Mouse (Mus musculus) cortical plate, adult 2 months (tissue): ENCODE data around the gene Lamb3. TPM values are rescaled to one million over a fixed set of nuclear protein-coding genes. Genes with fewer than 3 reads are reported as not detected.
"Not testable (repeated sequence)": the region's sequence is repeated elsewhere in the genome, so short reads cannot be mapped to it uniquely, and the experiment has no call there.

Source experiments
- H3K27ac ChIP-seq: fragments of 200-500 bp; 2 replicates; pipeline ENCODE4 v1.5.1; 2012; ENCODE audit warnings: low read length, control low read depth, inconsistent platforms; ENCODE audit not compliant: insufficient read depth
- H3K4me1 ChIP-seq: fragments of 200-500 bp; 2 replicates; pipeline ENCODE4 v1.6.1; 2011; ENCODE audit warnings: low read length; ENCODE audit not compliant: control insufficient read depth, insufficient read depth
- H3K4me3 ChIP-seq: fragments of 200-500 bp; 2 replicates; pipeline ENCODE4 v1.5.1; 2011; ENCODE audit warnings: mild to moderate bottlenecking, low read length, control low read depth; ENCODE audit not compliant: insufficient read depth
- CTCF ChIP-seq: fragments of 200-500 bp; IDR thresholded peaks from 2 replicates; pipeline ENCODE4 v1.5.1; 2011; ENCODE audit warnings: mild to moderate bottlenecking, control low read depth, low read length; ENCODE audit not compliant: insufficient read depth; ENCODE audit errors: extremely low read depth
- POLR2A ChIP-seq: fragments of 200-500 bp; IDR thresholded peaks from 2 replicates; pipeline ENCODE4 v1.6.1; 2011; ENCODE audit warnings: mild to moderate bottlenecking, low read length, control low read depth; ENCODE audit not compliant: insufficient read depth; ENCODE audit errors: extremely low read depth
- polyA plus RNA-seq: library from polyadenylated mRNA; depleted of rRNA; stranded (reverse); fragments of >200 nt; gene quantifications from 2 replicates; pipeline ENCODE4 v1.2.3, GENCODE M21; 2012

Gene Lamb3
- polyA plus RNA-seq, 1 experiment: 0.79 TPM

DNA sequence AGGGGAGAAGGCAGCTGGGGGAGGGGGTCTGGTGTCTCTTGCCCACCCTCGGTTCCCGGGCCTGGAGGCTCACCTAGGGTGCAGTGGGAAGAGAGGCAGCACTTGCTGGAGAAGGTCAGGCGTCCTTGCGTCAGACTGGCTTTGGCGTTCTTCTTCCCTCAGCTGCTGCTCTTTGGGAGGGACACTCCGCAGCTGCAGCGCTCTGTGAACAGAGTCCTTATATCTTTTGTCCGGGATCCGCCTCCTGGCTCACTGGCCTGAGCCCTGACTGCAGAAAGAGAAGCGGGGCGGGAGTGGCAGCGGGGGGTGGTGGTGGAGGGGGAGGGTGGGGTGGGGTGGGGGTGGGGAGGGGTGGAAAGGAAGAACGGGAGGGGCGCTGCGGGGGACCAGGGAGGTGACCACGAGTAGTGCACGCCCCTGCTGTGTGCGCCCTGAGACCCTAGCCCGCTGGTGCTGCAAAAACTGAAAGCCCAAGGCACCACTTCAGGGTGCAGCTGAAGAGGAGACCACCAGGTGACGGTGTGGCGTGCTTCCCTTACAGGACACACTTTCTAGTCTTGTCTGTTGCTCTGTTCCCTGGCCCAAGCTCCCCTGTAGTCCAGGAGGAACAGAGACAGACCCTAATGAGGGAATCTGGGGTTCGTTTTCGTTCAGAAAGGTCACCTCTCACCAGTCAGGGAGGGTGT lies 65.6 kb downstream of the Lamb3 start, which contains the start of gene G0s2:
Gene G0s2 (minus strand): TSS at position 302 of the 686 bp plus-strand sequence.
- TF ChIP-seq POLR2A (peak; percentile 88), CTCF (peak; percentile 41)
- Histone ChIP-seq H3K4me3 (peak within 1 kb of the TSS; percentile 48), H3K4me1 (peaks cover 3% of the 10 kb centered on the region), H3K27ac (peak within 1 kb of the TSS; percentile 88)

DNA sequence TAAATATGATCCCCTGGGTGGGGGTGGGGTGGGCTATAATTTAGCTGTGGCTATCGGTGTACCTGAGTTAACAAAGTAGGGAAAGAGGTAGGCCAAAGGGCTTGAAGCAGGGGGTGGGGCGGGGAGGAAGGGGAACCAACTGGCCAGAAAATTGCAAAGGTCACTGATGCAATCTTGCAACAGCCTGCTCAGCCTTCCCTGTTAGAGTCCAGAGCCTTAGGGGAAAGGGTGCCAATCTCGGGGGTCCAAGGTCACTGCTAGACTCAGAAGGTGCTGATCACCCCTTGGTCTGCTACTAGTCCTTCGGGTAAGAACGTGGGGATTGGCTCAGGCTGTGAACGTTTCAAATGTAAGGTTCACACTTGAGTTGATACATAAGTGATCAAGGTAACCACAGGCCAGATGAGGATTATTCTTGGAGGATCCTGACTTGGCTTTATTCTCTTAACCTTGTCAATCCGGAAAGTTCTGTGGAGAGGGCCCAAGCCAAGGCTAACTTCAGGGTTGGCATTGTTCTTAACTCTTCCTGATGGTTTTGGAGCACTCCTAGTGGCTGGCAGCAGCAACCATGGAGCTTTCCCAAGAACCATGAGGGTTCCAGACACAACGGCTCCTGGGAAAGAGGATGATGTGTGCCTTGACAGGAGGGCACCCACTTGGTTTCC lies 67.0 kb downstream of the Lamb3 start:
- no peak overlapping the region for H3K4me3 ChIP-seq
- no peak overlapping the region for H3K27ac ChIP-seq
- no peak for TF ChIP-seq CTCF
- no peak for TF ChIP-seq POLR2A
- H3K4me1 ChIP-seq: peaks cover 3% of the 10 kb centered on the region

DNA sequence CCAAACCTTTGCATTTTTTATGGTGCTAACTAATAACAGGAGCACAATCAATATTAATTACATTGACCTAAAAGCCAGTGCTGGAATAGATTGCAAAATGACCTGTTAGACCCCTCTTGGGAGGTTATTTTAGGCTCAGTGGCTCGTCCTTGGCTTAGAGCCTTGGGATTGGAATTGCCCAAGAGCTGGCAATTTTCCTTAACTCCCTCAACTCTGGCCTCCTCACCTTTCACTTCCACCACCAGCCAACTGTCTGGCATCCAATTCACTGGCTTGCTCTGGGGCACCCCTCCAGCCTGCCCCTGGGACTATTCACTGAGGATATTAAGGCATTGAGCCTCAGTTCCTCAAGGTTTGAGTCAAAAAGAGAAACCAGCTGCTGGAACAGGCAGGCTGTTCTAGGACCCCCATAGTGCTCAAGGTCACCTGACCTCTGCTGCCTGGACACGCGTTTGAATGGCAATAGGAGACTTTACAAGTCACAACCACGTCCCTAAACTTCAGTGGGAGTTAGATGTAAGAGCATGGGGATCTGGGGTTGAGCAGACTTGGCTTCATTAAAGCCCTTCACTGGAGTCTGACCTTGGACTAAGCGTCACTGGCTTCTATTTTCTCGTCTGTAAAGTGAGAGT lies 71.0 kb downstream of the Lamb3 start:
- Histone ChIP-seq H3K4me3 (no peak overlapping the region), H3K27ac (no peak overlapping the region), H3K4me1 (no peaks in the 10 kb centered on the region)
- no peak for TF ChIP-seq POLR2A
- no peak for TF ChIP-seq CTCF

DNA sequence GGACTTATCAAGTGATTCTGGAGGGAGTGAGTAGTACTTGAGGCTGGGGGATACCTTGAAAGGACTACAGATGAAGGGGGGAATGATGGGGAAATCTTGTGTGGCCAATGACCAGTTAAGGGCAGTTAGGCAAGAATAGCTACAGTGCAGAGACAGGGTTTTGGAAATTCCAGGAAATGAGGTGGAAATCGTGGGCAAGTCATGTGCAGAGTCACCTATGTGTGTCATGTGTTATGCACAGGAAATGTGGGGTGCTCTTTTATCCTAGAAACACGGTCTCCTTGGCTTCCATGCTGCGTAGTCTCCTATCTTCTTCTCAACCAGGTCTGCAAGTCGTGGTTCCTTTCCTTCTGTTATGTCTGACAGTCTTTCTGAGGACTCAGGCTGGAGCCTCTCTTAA lies 72.0 kb downstream of the Lamb3 start:
- no peak overlapping the region for H3K4me3 ChIP-seq
- H3K4me1 ChIP-seq: no peaks in the 10 kb centered on the region
- no peak for TF ChIP-seq POLR2A
- TF ChIP-seq CTCF: no peak
- H3K27ac ChIP-seq: no peak overlapping the region

DNA sequence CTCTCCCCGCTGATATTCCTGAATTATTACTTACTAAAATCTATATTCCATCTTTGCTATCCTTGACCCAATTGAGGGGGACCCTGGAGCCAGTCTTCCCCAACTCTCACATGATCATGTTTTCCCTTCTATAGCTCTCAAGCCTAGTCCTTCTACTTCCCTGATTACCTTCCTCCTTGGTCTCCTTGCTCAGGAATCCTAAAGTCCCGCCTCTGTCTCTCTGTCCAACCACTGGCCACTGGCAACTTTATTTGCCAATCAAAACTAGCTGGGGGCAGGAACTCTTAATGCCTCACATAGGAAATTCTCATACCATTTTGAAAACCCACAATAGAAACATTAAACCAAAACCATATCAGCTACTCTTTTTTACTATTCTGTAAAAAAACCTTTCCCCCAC lies 73.8 kb downstream of the Lamb3 start:
- H3K4me1 ChIP-seq: no peaks in the 10 kb centered on the region
- H3K4me3 ChIP-seq: no peak overlapping the region
- TF ChIP-seq POLR2A (no peak), CTCF (no peak)

DNA sequence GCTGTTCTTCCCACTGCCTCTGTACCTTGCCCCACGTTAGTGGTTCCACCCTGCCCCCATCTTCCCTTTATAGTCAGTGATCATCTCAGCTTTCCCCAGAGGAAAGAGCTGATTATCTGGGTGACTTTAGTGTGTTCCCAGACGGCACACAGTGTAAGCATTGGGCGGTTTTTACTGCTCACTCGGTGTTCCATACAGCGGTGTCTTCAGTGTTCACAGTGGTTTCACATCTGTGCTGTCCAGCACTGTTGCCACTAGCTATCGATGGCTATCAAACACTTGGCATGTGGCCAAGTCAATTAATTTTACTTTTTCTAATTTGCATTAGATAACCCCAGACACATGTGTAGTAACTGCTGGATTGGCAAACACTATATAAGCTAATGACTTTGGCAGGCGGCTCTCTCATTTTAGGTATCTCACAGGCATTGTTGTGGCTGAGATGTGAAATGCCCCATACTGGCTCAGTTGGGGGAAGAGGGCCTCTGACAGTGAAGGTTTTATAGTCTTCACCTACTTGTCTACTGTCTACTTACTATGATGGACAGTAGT lies 76.8 kb downstream of the Lamb3 start:
- Histone ChIP-seq H3K4me3 (no peak overlapping the region), H3K27ac (no peak overlapping the region), H3K4me1 (no peaks in the 10 kb centered on the region)
- no peak for TF ChIP-seq CTCF
- TF ChIP-seq POLR2A: no peak

More for the DNA sequence above, 73.8 kb downstream of the Lamb3 start:
- H3K27ac ChIP-seq: no peak overlapping the region

DNA sequence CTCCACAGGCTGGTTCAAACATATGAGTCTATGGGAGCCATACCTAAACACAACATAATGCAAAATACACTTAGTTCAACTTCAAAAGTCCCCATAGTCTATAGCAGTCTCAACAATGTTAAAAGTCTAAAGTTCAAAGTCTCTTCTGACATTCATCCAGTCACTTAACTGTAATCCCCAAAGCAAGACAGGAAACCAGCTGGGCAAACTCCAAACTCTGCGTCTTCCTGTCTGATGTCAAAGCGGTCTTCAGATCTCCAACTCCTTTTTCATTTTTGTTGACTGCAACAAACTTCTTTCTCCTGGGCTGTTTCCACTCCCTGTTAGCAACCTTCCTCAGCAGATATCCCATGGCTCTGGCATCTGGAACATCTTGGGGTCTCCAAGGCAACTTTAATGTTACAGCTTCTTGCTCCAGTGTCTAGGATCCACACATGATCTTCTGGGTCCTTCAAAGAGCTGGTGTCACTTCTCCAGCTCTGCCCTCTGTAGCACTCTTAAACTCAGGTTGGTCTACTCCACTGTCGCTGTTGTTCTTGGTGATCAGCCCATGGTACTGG lies 78.3 kb downstream of the Lamb3 start:
- H3K27ac ChIP-seq, H3K4me3 ChIP-seq, H3K4me1 ChIP-seq: not testable (repeated sequence)

DNA sequence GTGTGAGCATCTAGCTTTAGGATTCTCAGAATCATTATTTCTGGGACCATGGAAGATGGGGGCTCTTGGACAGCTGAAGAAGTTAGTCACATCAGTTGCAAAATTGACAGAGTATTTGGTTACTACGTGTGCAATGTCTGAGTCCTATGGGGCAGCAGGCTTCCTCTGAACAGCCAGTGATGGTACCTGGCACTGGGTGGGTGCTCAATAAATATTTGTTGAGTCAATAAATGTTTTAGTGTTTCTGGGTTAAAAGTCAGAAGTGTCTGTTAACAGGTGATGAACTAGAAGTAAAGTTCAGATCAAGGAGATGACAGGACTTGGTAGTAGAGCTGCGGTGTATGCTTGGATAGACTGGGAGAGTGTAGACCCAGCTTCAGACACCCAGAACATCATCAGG lies 80.1 kb downstream of the Lamb3 start:
- Histone ChIP-seq H3K4me1 (no peaks in the 10 kb centered on the region), H3K4me3 (no peak overlapping the region), H3K27ac (no peak overlapping the region)
- TF ChIP-seq POLR2A (no peak), CTCF (no peak)

DNA sequence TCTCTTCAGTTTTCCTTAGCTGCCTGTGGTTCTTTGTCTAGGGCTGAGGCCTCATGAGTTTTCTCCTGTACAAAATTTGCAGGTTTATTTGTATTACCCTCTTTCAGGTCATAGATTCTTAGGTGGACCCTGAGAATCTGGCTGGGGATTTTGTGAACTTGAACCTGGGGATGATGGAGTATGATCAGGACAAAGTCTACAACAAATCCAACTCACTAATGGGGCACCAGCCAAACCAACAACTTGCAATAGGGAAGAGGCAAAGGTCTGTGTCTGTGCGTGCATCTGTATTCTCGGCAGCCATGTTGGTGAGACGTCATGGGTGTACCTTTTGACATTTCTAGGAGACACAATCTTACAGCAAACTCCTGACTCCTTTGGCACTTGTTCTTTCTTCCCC lies 81.6 kb downstream of the Lamb3 start:
- TF ChIP-seq POLR2A (no peak), CTCF (no peak)
- Histone ChIP-seq H3K4me3 (no peak overlapping the region), H3K27ac (no peak overlapping the region), H3K4me1 (no peaks in the 10 kb centered on the region)

DNA sequence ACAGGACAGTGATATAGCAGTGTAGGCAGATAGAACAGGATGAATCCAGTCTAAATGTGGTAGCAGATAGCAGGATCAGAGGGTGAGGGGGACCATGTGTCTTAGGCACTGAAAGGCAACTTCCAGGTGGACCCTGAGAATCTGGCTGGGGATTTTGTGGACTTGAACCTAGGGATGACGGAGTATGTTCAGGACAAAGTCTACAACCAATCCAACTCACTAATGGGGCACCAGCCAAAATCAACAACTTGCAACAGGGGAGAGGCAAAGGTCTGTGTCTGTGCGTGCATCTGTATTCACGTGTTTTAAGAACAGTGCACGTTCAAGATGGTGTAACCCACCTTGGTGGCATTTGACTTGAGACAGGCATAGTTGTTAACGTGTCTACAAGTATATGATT lies 82.4 kb downstream of the Lamb3 start:
- no peak overlapping the region for H3K4me3 ChIP-seq
- TF ChIP-seq POLR2A: no peak
- no peak for TF ChIP-seq CTCF
- no peak overlapping the region for H3K27ac ChIP-seq
- no peaks in the 10 kb centered on the region for H3K4me1 ChIP-seq
